Mouse (Mus musculus): ENCODE results near the gene Fam196b.

Gene Fam196b

DNA sequence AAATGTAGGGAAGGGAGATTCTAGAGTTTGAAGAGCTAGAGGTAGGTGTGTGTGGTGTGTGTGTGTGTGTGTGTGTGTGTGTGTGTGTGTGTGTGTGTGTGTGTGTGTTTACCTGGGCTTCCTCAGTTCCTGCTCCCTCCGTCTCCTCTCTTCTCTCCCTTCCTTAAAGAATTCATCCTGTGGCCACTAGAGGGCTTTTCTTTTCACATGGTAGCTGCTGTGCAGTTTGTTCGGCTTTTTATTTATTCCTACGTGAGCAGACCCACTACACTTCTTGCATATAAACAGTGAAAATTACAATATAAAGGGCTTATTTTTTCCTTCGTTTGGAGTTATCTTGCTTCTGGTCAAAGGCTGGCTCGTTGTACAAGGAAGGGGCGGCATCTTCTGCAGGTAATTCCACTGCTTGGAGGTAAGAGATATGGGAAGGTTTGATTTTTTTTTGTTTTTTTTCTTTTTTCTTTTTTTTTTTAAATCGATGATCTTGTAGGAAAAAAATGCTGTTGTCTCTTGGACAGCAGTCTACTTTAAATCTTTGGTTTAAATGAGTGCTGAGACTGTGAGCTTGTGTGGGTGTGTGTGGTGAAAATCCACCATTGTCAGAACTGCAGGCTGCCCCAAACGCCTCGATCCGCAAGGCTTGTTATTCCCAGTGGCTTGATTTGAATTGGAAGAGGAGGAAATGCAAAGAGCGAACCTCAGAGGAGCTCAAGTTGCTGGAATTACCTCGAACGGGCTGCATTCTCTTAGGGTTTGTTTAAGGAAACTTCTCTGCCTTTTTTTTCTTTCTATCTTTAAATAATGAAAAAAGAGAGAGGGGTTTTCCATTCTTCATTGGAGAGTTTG is at the start of gene Fam196b:
Gene Fam196b (plus strand): TSS at position 289 of the 846 bp plus-strand sequence.
- DNase-seq (ENCODE audit: low read depth) = peak; percentile 57

DNA sequence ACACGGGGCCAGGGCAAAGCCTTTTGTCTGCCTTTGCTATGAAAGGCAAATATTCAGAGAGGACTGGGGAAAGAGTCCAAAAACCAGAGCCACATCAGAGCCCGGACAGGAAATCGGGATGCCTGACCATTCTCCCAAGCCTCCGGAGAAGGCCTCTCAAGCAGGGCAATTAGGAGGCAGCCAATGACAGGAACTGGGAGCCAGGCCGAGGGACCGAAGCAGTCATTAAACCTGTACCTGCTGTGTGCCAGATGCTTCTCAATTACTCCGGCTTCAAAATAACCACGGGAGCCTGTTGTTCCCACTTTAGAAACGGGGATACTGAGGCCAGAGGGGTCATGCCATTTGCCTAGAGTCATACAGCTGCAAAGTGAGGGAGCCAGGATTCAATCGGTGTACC is 42.6 kb upstream of the Fam196b start:
- DNase-seq (ENCODE audit: low read depth) = no peak

DNA sequence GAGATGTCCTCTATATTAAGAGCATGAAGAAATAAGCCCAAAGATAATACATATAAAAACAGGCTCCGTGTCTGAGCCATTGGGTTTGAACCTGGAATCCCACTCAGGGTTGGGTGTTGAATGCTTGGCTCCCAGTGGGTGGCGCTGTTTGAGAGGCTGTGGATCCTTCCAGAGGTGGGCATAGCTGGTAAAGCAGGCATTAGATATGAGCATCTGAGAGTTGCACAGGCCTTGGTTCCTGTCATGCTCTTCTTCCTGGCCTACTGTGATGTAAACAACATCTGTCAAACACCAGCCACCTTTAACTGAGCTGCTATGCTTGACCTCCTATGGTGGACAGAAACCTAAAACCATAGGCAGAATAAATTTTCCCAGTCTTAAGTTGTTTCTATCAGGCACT is 38.7 kb upstream of the Fam196b start:
- DNase-seq (ENCODE audit: low read depth) = peak; percentile 34

DNA sequence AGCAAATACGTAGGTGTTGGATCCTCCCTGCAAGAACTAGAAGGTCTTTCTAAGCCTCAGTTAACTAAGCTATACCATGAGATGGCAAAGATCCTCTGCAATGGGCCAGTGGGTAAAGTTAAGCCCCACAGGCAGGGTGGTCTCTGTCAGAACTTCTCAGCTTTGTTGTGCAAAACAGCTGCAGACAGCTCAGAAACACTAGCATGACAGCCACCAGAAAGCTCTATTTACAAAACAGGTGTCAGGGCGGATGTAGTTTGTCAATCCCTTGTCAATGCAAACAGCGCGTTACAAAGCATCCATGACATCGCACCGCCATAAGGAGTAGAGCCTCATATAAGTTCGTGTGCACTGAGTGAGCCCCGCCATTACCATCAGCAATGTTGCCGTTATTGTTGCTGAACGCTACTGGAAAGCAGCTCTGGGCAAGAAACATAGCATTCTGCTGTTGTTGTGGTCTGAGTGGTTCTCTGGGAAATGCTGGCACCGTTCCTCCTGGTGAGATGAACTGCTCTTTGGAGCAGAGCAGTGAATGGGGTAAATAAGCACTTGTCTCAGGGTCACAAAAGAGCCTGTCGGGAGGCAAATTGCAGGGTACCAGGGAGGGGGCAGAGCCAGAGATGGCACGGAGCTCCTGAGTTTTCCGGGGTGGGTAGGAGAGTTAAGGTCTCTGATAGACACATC is 38.1 kb upstream of the Fam196b start:
- DNase-seq (ENCODE audit: low read depth) = no peak

DNA sequence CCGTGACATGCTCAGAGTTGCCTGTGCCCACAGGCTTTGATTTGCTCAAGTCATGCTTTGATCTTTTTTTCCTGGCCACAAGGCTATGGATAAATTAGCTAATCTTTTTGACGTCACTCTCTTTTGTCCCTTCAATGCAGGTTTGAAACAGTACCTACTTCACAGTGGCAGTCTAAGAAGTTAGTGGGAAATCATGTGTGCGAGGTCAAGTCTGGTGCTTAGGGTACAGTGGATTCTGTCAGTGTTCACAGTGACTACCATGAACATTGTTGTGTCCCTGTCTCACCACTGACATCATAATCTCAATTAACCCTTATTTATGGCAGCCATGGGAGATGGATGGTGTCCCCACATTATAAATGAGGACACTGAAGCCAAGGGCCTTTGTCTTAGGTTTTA is 37.6 kb upstream of the Fam196b start:
- DNase-seq (ENCODE audit: low read depth) = no peak

DNA sequence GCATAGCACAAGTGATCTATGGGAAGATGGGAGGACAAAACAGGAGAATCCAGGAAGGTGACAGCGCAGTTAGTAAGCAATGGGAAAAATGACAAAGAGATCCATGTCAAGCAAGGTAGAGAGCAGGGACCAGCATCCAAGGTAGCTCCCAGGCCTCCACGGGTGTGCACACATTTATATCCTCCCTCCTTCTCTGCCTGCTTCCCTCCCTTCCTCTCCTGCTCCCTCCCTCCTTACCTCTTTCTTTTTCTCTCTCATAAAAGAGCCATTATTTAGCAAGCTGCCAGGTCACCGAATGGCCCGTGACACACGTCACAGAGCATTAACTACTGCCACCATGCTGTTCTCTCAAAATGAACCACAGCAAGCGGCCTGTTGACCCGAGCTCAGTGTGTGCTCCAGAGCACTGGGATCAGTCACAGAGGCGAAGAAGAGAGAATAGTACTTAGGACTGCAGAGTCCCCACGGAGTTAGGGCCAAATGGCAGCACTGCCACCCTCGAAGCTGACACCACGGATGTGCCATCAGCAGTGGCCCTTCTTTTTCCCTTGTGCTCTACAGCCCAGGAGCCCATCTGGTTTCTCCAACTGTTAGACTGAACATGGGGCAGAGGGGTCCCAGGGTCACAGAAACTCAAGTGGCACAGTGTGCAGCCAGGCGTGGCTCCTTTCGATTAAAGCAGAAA is 30.4 kb upstream of the Fam196b start:
- DNase-seq (ENCODE audit: low read depth) = no peak

DNA sequence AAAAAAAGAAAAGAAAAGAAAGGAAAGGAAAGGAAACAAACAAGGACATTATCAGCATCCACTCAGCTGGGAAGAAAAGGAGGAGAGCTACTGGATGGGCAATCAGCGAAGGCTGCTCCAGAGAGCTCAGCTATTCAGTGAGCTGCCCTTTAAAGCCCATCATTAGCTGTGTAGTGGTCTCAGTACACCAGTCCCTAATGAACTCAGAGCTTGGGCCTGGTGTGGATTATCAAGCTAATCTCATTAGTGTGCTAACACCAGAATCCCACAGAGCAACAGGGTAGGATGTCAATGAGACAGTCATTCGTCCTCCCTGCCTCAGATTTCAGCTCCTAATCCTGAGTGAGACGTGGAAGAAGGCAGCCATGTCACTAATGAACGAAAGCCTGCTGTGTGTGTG is 24.4 kb upstream of the Fam196b start:
- DNase-seq (ENCODE audit: low read depth) = no peak

DNA sequence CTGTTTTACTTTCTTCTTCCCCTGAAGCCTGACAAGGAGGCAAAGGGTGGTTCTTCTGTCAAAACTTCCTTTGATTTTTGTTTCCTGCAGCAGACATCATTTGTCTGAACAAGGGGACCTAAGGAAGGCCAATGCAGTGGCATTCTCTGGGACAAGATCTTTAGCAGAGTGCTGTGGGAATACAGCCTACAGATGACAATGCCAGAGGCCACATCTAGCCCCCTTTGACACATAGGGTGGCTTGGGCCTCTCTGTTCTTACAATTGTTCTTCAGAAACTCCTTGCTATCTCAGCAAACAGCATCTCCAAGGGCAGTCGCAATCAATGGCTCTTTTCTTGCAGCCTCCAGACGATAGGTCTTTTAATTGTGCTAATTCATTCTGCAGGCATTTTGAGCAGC is 23.9 kb upstream of the Fam196b start:
- DNase-seq (ENCODE audit: low read depth) = no peak

DNA sequence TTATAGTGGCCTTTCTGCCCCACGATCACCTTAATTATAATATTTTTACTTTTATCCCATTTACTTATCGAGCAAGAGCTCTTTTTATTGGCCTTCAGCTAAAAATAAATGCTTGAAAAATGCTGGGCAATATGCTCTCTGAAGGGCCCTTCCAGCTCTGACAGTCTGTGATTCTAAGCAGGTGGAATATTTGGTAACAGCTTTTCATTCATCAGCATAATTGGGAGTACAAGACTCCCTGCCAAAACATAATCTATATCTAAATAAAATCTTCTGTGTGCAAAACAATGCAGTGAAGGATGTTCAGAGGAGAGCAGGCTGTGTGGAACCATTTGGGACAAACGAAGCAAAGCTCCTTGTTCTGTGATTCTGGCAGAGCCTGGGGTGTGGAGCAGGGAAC is 23.3 kb upstream of the Fam196b start:
- no peak for DNase-seq (ENCODE audit: low read depth)

DNA sequence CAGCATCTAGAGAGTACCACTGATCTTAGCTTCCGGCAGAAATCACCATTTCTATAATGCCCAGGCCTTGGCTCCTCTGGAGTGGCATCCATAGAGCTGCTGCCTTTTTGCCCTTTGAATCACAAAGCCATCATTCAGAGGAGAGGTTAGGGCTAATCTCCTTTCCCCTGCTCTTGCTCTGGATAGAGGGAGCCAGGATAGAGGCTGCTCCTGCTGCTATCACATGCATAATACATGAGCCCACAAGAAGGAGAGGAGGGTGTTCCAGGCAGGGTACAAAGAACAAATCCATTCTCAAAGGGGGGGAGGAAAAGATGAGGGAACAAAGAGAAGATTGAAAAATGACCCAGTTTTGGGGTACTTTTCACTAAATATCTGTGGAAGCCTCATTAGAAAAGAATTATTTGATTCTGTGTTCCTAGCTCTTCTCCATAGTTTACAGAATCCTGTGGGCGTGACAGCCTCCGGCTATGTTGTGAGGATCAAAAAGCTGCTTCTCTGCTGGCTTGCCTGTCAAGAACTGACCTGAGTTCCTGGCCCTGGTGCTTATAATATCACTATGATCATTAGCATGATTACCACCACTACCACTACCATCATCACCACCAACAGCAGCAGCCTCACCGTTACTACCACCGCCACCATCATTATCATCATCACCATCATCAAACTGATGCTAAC is 16.8 kb upstream of the Fam196b start:
- no peak for DNase-seq (ENCODE audit: low read depth)

DNA sequence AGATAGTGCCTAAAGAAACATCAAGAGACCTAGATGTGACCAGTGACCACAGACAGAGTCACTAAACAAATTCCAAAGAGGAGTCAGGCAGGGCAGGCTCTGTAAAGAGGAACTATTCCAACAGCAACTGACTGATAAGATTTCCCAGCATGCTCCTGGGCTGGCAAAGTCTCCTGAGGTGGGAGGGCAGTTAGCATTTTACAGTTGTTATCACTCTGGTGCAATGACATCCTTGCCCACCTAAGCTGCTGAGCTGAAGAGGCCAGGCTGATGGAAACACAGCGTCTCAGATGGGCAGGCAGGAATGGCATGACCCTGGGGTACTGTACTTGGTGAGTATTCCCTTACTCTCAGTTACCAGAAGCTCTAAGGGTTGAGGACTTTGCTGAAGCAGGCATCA is 15.1 kb upstream of the Fam196b start:
- no peak for DNase-seq (ENCODE audit: low read depth)

DNA sequence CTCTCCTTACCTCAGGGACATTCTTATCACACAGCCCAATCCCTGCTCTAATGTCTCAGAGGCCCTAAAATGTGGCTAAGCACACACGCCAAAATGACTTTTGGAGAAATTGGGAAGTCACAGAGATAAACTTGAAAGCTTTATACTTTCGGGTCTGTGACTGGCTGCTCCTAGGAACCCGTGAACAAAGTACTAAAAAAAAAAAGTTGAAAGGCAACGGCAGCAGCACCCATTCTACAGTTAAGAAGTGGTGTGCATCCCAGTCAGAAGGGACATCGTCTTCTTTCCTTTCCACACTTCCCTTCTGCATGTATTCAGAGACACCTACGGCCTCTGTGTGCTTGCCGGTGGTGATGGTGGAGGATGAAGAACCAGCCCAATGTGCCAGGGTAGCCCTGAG is 14.6 kb upstream of the Fam196b start:
- no peak for DNase-seq (ENCODE audit: low read depth)

DNA sequence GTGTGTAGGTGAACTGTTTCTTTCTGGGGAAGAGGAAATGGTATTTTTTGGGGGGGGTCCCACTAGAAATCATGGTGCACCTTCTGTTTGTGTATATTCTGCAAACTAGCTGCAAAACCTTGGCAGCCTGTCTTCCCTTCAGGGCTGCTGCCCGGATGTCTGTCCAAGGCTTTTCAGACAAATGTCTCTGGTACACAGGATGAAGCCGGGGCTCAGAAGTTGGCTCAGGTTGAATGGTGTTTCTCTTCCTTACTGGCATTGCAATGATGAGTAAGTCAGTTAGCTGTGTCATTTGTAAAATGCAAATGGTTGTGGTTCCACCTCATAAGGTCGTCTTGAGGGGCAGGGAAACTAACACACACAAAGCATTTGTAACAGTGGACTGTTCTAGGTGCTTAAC is 8.4 kb upstream of the Fam196b start:
- no peak for DNase-seq (ENCODE audit: low read depth)

DNA sequence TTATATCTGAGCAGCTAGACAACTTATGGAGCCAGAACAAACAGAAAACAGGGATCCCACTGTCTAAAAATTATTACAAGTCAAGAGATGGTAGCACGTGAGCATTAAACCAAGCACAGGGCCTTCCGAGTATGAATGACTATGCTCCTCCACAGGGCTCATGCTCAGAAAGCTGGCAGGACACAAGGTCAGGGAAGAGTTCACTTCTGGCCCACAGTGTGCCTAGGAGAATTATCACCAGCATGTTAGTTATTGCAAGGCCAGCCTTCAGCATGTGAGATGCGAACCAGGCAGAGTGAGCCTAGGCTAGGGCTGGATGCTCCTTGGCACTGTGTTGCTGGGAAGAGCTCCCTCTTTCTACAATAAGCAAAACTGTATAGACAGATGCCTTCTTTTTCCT is 5.9 kb upstream of the Fam196b start:
- no peak for DNase-seq (ENCODE audit: low read depth)

DNA sequence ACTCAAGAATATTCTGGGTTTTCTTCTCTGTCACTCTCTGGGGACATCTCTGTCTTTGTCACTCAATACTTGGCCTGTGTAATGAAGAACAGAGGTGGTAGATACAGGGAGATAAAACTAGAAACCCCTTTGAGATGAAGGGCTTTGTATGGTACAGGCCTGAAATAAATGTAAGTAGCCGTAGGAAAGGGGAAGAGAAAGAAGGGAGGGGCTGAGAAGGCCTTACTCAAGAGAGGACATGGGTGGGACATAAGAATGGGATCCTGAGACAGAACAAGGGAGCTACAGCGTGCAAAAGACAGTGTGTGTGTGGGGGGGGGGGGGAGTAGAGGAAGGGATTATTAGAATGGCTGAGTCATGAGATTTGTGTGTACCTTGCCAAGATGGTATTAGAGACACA is 5.3 kb upstream of the Fam196b start:
- no peak for DNase-seq (ENCODE audit: low read depth)

DNA sequence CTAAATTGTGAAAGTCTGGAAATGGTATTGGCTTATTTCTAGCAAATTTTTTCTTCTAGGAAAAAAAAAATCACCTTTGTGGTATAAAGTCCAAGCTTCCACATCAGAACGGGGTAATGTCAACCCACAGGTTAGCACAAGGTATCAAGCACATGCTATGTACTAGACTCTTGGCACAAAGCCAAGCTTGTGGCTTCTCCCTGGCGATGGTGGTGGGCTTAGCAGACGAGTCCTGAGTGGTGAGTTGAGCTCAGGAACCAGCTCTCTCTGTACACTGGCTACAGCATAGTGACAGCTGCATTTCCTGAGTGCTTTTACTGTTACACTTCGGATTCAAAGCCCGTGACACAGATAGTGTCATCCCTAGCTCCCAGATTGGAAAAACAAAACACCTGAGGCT is 2.9 kb upstream of the Fam196b start:
- no peak for DNase-seq (ENCODE audit: low read depth)

DNA sequence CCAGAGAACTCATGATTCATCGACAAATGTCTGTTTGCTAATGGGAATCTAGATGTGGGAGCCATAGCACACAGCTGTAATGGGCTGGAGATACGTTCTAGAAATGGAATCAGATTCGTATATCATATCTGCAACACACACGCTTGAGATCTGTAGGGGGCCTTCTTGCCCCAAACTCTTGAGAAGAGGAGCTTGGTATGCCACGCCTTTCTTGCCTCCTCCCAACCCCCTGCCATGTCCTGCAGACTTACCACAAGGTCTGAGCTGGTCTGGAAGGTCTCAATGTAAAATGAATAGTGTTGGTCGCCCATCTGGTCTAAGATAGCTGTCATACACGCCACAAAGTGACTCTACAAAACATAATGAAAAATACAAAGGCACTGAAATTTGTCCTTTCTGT is 2.4 kb upstream of the Fam196b start:
- DNase-seq (ENCODE audit: low read depth) = no peak

DNA sequence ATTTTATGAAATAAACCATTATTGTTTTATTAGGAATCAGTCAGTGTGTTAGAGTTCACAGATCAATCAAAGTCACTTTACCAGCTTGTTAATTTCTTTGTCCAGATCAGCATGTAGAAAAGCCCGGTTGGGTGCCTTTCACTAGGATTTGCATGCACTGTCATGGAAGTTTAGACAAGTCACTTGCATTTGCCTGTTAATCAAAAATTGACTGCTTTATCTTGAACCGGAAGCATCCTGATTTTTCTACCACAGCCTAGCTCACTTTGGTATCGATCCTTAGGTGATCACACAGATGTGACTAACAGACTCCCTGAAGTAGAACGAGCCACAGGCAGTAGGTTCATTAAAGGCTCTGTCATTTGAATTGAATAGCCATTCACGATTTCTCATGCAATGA is 761 bp downstream of the Fam196b start:
- DNase-seq (ENCODE audit: low read depth) = no peak

DNA sequence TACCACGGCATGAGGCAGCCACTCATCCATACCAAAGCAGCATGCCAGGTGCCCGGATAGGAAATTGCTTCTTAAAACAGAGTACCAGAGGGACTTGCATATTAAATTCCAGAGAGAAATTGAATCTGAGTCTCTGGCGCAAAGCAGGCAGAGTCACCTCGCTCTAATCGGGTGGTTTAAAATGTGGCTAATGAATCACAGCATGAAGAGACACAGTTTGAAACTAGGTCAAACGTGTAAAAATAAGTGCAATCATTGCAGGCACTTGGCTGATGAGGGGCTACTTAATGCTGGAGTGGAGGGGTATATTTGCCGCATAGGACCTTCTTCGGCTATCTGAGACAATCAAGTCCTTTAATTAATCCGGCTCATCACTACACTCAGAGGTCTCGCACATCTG is 1.6 kb downstream of the Fam196b start:
- DNase-seq (ENCODE audit: low read depth) = no peak

DNA sequence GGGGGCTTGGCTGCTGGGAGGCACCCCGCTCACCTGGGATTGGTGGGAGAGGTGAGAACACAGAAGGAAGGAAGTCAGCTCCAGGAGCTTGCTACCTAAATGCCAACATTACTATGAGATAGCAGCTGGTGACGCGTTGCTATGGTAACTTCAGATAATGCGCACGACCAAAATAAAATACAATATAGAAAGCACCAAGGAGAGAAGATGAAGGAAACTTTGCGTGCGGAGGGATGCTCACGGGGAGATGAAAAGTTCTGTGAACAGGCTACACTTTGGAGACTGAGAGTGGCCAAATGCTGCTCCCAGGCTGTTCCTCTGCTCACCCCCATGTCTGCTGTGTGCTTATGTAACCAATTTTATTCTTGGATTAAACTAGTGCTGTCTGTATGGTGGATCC is 2.4 kb downstream of the Fam196b start:
- DNase-seq (ENCODE audit: low read depth) = no peak

DNA sequence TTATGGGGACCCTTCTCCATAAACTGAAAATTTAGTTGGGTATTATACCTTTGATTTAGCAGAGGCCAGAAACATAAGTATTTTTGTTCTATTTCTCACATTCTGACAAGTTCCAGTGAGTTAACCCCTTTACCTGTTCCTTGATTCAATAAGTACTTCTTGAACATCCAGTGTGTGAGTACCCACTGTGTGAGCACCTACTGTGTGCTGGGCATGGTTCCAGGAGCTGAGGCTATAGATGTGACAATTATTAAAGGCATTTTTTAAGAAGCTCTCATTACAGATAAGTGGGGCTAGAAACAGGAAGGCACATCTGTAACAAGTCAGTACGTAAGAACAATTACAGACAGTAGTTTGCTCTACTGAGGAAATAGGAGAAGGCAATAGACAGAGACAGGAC is 4.7 kb downstream of the Fam196b start:
- no peak for DNase-seq (ENCODE audit: low read depth)

DNA sequence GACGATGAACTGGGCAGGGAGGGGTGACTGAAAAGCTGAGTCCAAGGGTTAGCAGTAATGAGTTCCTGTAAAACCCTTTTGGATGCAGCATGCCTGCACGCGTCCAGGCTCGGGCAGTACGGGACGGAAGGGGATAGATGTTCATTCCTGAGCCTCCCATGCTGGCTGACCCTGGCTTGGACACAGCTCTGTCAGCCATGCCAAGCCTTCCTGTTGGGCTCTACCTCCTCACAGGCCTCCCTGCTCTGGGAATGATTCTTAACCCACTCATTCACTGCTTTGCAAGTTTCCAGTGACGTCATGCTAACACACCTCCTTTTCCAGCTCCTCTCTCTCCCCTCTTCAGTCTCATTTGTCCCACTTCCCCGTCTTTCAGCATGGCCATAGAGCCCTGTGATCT is 9.0 kb downstream of the Fam196b start:
- DNase-seq (ENCODE audit: low read depth) = no peak

Measured in induced T-regulatory cell, adult 2 months (primary cell).